Mouse (Mus musculus): Measurements from ENCODE around the gene Taf6.

GRCm38 (mm10) chr5:138163046-138163445 is 24.2 kb downstream of the Taf6 start:
- TF ChIP-seq CTCF (IDR thresholded peaks at IDR 0.05; ENCODE audit: borderline replicate concordance, extremely low read depth, insufficient read depth, insufficient read length) = no peak
- TF ChIP-seq POLR2A (IDR thresholded peaks at IDR 0.05; ENCODE audit: borderline replicate concordance, extremely low read depth, insufficient read depth, insufficient read length, poor library complexity, severe bottlenecking) = no peak
